23 mouse cellular contexts compared by ENCODE assay signal in the genomic region with DNA sequence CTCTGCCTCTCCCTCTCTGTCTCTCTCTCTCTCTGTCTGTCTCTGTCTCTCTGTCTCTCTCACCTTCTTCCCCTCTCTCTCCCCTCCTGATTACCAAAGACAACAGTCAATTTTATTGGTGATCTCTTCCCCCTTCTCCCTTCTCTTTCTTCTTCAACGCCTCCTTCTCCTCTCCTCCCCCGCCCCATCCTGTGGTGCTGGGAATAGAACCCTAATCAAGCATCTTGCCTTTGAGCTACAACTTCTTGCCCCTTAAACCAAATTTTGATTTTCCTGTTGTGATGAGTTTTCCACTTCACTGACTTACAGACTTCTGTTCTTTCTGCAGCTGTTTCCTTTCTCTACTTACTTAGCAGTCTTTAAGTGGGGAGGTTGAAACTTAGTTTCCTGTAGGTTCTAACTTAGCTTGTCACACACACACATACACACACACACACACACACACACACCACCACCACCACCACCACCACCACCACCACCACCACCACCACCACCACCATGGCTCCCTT. TPM values are rescaled to one million over a fixed set of nuclear protein-coding genes. Genes with fewer than 3 reads are reported as not detected.
"Had no signal": no experiment of that assay in that cellular context is flagged by ENCODE, and none has a peak within 500 bp of the region (broad histone marks: within the 10 kb centered on the region; RNA-seq: fewer than 3 reads in every experiment).

No protein-coding gene starts in this region.

- ATAC-seq: intestine, embryonic 15.5 days; liver, embryonic 12.5 days; midbrain, embryonic 16.5 days had no signal

- H3K36me3 ChIP-seq: intestine, embryonic 15.5 days; kidney, embryonic 15.5 days; limb, embryonic 12.5 days; limb, embryonic 15.5 days; liver, embryonic 12.5 days; liver, embryonic 15.5 days; midbrain, embryonic 12.5 days; neural tube, embryonic 13.5 days; stomach, embryonic 15.5 days had no signal

- H3K4me3 ChIP-seq: intestine, embryonic 15.5 days; kidney, embryonic 15.5 days; limb, embryonic 12.5 days; limb, embryonic 15.5 days; liver, embryonic 12.5 days; liver, embryonic 15.5 days; midbrain, embryonic 12.5 days; myocyte; neural tube, embryonic 13.5 days; stomach, embryonic 15.5 days had no signal

- DNase-seq: kidney, adult 11 months; kidney, adult 8-10 months; kidney, postnatal 10 days; kidney, postnatal 36 days; layer of hippocampus, postnatal 36 days; left cerebral cortex, postnatal 4 days; lung, adult 2 months; lung, postnatal 14 days; retina, postnatal 1 day; right cerebral cortex, postnatal 25 days; thymus, postnatal 14 days had no signal

- H3K9ac ChIP-seq: intestine, embryonic 15.5 days; kidney, embryonic 15.5 days; limb, embryonic 12.5 days; limb, embryonic 15.5 days; liver, embryonic 12.5 days; liver, embryonic 15.5 days; midbrain, embryonic 12.5 days; neural tube, embryonic 13.5 days; stomach, embryonic 15.5 days had no signal

- H3K9me3 ChIP-seq: intestine, embryonic 15.5 days; kidney, embryonic 15.5 days; limb, embryonic 12.5 days; limb, embryonic 15.5 days; liver, embryonic 12.5 days; liver, embryonic 15.5 days; midbrain, embryonic 12.5 days; neural tube, embryonic 13.5 days; stomach, embryonic 15.5 days had no signal

- H3K4me2 ChIP-seq: intestine, embryonic 15.5 days; kidney, embryonic 15.5 days; limb, embryonic 12.5 days; limb, embryonic 15.5 days; liver, embryonic 12.5 days; liver, embryonic 15.5 days; midbrain, embryonic 12.5 days; neural tube, embryonic 13.5 days; stomach, embryonic 15.5 days had no signal

- H3K4me1 ChIP-seq: intestine, embryonic 15.5 days; kidney, embryonic 15.5 days; limb, embryonic 15.5 days; liver, embryonic 12.5 days; liver, embryonic 15.5 days; midbrain, embryonic 12.5 days; neural tube, embryonic 13.5 days; stomach, embryonic 15.5 days had no signal

- H3K27ac ChIP-seq: intestine, embryonic 15.5 days; kidney, embryonic 15.5 days; limb, embryonic 12.5 days; limb, embryonic 15.5 days; liver, embryonic 12.5 days; liver, embryonic 15.5 days; macrophage; midbrain, embryonic 12.5 days; neural tube, embryonic 13.5 days; stomach, embryonic 15.5 days had no signal

- H3K27me3 ChIP-seq: intestine, embryonic 15.5 days; limb, embryonic 15.5 days had no signal

RNA-seq across cellular contexts. Expression of a gene that starts 6.8 kb away (rescaled TPM):
- polyA plus RNA-seq: macrophage had no signal
